Mouse (Mus musculus) C2C12 (cell line): ENCODE results near the gene Coa4. TPM values are rescaled to one million over a fixed set of nuclear protein-coding genes. Genes with fewer than 3 reads are reported as not detected.
"Not testable (repeated sequence)": the region's sequence is repeated elsewhere in the genome, so short reads cannot be mapped to it uniquely, and the experiment has no call there.

ENCODE experiments used
- H3K27me3 ChIP-seq: one replicate; pipeline ENCODE4 v1.6.1; 2011; ENCODE audit not compliant: control insufficient read depth, insufficient read depth, insufficient read length
- H3K36me3 ChIP-seq: one replicate; pipeline ENCODE4 v1.6.1; 2011; ENCODE audit not compliant: control insufficient read depth, insufficient read depth
- H3K4me3 ChIP-seq: one replicate; pipeline ENCODE4 v1.5.1; 2011; ENCODE audit warnings: mild to moderate bottlenecking, control low read depth; ENCODE audit not compliant: poor library complexity, insufficient read depth, severe bottlenecking
- H3K79me2 ChIP-seq: one replicate; pipeline ENCODE4 v1.6.1; 2011; ENCODE audit not compliant: control insufficient read depth, insufficient read depth
- H3K79me3 ChIP-seq: one replicate; pipeline ENCODE4 v1.6.1; 2011; ENCODE audit warnings: low read depth, control low read depth
- H3ac ChIP-seq: one replicate; pipeline ENCODE3; 2011; ENCODE audit warnings: low read depth; ENCODE audit not compliant: control insufficient read depth, insufficient read length
- CEBPB ChIP-seq: IDR thresholded peaks from one replicate; pipeline ENCODE4 v1.6.1; 2011; ENCODE audit warnings: low read depth, mild to moderate bottlenecking, control low read depth, moderate library complexity
- CTCF ChIP-seq: IDR thresholded peaks from one replicate; pipeline ENCODE4 v1.5.1; 2011; ENCODE audit not compliant: control insufficient read depth, insufficient read depth, insufficient read length
- FOSL1 ChIP-seq: IDR thresholded peaks from one replicate; pipeline ENCODE4 v1.8.0; 2011; ENCODE audit warnings: mild to moderate bottlenecking, low read length; ENCODE audit not compliant: poor library complexity, insufficient read depth, severe bottlenecking
- MAX ChIP-seq: IDR thresholded peaks from one replicate; pipeline ENCODE4 v1.6.1; 2011; ENCODE audit warnings: mild to moderate bottlenecking, control low read depth
- MYOD1 ChIP-seq: IDR thresholded peaks from one replicate; pipeline ENCODE4 v1.6.1; 2011; ENCODE audit warnings: low read depth; ENCODE audit not compliant: control insufficient read depth, insufficient read length
- MYOG ChIP-seq: IDR thresholded peaks from one replicate; pipeline ENCODE4 v1.6.1; 2011; ENCODE audit not compliant: control insufficient read depth, insufficient read length; ENCODE audit errors: extremely low read depth
- USF1 ChIP-seq: IDR thresholded peaks from one replicate; pipeline ENCODE4 v1.6.1; 2011; ENCODE audit warnings: low read depth, mild to moderate bottlenecking, control low read depth, moderate library complexity
- polyA plus RNA-seq: library from polyadenylated mRNA; unstranded; fragments of >200 nt; fragmentation: generic; extraction: Trizol; gene quantifications from one replicate; pipeline ENCODE4 v1.2.1, GENCODE M21; 2012; ENCODE audit warnings: missing spikeins

Coa4 gene
- polyA plus RNA-seq, 1 experiment, result 8.4 TPM

DNA sequence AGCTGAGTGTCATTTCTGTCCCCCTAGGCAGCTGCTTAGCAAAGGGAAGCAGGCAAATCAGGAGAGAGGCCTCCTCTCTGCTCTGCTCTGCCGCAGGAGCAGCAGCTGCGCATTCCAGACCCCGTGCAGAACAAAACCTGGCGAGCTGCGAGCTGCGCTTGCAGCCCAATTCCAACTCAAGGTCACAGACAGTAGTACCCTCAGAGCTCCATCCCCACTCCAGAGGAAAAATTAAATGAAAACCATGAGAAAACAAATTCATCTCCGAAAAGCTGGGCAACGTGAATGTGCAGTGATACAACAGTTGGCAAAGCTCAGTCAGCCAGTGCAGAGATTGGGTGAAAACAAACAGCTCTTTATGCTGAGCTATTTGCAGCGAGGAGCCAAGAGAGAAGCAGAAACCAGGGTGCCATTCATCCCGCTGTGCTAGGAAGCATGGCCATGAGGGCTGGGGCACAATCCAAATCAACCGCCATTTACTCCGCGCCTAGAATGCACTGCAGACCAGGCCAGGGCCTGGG, 18.6 kb downstream of the Coa4 start:
- H3K79me3 ChIP-seq, result no peaks in the 10 kb centered on the region
- no peak overlapping the region for H3K4me3 ChIP-seq
- H3ac ChIP-seq, result no peak overlapping the region
- TF ChIP-seq MAX, result no peak
- TF ChIP-seq CTCF, result no peak
- no peak for TF ChIP-seq MYOD1
- TF ChIP-seq FOSL1, result no peak
- TF ChIP-seq USF1, result no peak
- no peak for TF ChIP-seq CEBPB
- TF ChIP-seq MYOG, result no peak
- no peaks in the 10 kb centered on the region for H3K27me3 ChIP-seq
- no peaks in the 10 kb centered on the region for H3K79me2 ChIP-seq
- no peaks in the 10 kb centered on the region for H3K36me3 ChIP-seq

DNA sequence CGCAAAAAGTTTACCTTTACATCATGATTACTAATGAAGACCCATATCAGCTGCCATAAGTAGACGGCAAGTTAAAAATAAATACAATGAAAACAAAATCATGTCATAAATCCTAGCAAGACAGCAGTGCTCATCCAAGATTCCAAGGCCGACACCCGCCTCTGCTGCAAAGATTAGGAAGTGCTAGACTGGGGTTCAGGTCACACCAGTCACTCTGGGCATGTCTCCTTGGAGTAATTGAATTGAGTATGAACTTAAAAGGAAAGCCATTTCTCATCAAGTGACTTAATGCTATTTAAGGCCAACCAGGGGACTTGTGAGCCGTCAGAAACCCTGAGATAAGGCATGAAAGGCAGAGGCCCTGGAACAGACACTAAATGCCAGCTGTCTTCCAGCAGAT, 20.4 kb downstream of the Coa4 start:
- no peak overlapping the region for H3K4me3 ChIP-seq
- H3K36me3 ChIP-seq, result no peaks in the 10 kb centered on the region

DNA sequence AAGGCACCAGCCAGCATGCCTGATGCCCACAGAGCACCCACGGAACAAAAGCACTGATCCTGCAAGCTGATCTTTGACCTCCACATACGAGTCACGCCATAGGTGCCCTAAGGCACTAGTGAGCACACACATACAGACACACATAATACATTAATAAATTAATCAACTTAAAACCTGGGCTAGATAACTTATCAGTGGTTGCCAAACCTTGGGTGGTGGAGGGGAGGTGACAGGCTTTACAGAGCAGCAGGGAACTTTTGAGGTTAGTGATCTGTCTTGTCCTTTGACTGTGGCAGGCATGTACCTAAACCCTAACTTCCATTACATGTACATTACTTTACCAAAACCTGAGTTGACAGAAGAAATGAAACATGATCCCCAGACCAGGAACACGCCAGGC, 22.5 kb downstream of the Coa4 start:
- H3K36me3 ChIP-seq, result no peaks in the 10 kb centered on the region
- H3K79me3 ChIP-seq, result no peaks in the 10 kb centered on the region
- no peaks in the 10 kb centered on the region for H3K79me2 ChIP-seq
- no peaks in the 10 kb centered on the region for H3K27me3 ChIP-seq
- TF ChIP-seq MYOG (no peak), USF1 (no peak), CEBPB (no peak), FOSL1 (no peak), MAX (no peak), MYOD1 (no peak), CTCF (no peak)
- H3K4me3 ChIP-seq, result no peak overlapping the region
- H3ac ChIP-seq, result no peak overlapping the region

More for the DNA sequence above, 20.4 kb downstream of the Coa4 start:
- Histone ChIP-seq H3K27me3 (no peaks in the 10 kb centered on the region), H3K79me3 (no peaks in the 10 kb centered on the region), H3K79me2 (no peaks in the 10 kb centered on the region), H3ac (no peak overlapping the region)
- TF ChIP-seq CTCF (no peak), MYOD1 (no peak), USF1 (no peak), MYOG (no peak), CEBPB (no peak), MAX (no peak), FOSL1 (no peak)

DNA sequence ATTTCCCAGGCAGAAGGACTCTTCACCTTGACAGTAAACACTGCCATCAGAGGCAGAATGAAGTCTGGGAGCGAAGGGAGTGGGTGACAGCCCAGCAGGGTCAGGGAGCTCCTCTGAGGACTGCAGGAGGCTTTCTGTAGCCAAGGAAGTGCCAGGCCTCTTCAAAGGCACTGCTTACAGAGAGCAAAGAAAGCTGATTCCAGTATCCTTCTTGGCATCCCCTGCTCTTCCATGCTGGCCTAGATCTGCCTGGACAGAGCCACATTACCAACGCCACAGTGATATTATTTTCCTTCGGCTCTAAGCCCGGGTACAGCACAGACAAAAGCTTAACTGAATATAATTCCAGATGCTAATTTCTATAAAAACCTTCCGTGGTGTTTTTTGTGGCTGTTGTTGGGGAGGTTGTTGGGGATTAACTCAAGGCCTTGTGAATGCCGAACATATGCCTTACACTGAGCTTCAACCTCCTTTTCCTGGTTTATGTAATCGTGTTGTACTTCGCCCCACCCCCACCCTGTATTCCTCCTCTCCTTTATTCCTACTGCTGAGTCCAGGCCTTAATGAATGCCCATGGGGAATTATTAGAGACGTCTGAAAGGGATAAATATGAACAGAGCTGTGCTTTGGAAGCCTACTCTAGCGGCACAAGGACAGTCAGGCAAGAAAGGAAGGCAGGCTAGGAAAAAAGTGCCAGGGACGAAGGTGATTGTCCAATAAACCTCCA, 25.2 kb downstream of the Coa4 start:
- H3K4me3 ChIP-seq, result no peak overlapping the region
- H3ac ChIP-seq, result no peak overlapping the region
- no peaks in the 10 kb centered on the region for H3K79me3 ChIP-seq
- H3K27me3 ChIP-seq, result no peaks in the 10 kb centered on the region
- no peaks in the 10 kb centered on the region for H3K36me3 ChIP-seq
- TF ChIP-seq MYOD1 (no peak), USF1 (no peak), FOSL1 (no peak), CEBPB (no peak), MYOG (no peak), CTCF (no peak), MAX (no peak)
- H3K79me2 ChIP-seq, result no peaks in the 10 kb centered on the region

DNA sequence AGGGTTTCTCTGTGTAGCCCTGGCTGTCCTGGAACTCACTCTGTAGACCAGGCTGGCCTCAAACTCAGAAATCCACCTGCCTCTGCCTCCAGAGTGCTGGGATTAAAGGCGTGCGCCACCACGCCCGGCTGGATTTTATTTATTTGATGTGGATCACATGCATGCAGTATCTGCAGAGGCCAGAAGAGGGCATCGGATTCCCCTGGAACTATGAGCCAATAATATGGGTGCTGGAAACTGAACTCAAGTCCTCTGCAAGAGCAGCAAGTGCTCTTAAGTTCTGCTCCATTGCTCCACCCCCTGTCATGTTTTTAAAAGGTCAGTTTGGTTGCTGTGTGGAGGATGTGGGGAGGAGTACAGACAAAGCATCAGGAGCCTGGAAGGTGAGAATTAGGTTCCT, 30.4 kb downstream of the Coa4 start:
- H3K79me2 ChIP-seq, H3K79me3 ChIP-seq, H3ac ChIP-seq, H3K4me3 ChIP-seq, H3K27me3 ChIP-seq, H3K36me3 ChIP-seq: not testable (repeated sequence)

DNA sequence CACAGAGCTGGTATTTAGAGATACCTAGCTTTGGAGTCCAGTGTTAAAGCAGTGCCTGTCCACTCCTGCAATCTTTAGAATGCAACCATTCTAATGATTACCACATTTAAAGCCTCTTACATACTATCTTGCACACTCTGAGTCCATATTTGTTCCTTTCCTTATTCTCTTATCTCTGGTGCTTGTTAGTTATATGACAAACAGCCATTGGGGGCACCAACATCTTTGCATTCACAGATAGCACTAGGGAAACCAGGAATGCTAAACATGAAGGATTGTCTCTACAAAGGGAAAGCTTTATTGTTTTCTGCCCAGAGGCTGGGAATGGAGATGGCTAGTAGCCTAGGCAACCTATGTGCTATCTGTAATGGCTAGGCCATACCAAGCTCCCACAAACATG, 33.0 kb downstream of the Coa4 start:
- no peak overlapping the region for H3ac ChIP-seq
- no peaks in the 10 kb centered on the region for H3K79me3 ChIP-seq
- TF ChIP-seq FOSL1, result no peak
- no peak for TF ChIP-seq MYOG
- TF ChIP-seq CEBPB, result no peak
- no peak for TF ChIP-seq MAX
- no peak for TF ChIP-seq MYOD1
- no peak for TF ChIP-seq USF1
- TF ChIP-seq CTCF, result no peak
- H3K27me3 ChIP-seq, result no peaks in the 10 kb centered on the region
- no peaks in the 10 kb centered on the region for H3K36me3 ChIP-seq
- no peak overlapping the region for H3K4me3 ChIP-seq
- no peaks in the 10 kb centered on the region for H3K79me2 ChIP-seq
